Mouse (Mus musculus): ENCODE results near the gene Celf3.

DNA sequence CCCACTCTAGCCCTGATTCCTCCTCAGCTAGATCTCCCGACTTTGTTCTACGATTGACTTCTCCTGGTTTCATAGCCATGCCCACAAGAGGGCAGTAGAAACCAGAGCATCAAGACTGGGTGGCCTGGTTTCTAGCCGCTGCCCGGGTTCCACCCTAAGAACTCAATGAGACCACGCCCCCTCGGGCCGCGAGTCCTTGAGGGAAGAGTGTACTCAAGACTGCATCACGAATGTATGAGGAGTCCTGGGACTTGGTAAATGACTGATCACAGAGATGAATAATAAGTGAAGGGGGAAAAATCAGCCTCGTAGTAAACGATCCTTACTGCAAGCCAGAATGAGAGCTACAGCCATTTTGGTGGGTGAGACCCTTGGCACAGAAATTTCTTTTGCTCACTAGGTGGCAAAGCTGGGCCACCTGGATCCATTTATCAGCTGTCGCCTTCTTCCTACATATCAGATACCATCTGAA lies 21.5 kb upstream of the Celf3 start:
- TF ChIP-seq CTCF (conservative IDR thresholded peaks at IDR 0.05 in 1 of 2, IDR thresholded peaks at IDR 0.05 in 1 of 2; ENCODE audit: low read depth in 2 of 2, low read length in 2 of 2) (peak; percentile 37 to 94), POLR2A (IDR thresholded peaks at IDR 0.05; ENCODE audit: low read depth, low read length) (no peak), NELFE (IDR thresholded peaks at IDR 0.05; ENCODE audit: low read depth, low read length) (no peak; the same call in 1 of the 2 replicates), SIN3A (IDR thresholded peaks at IDR 0.05; ENCODE audit: low read length) (no peak)

Measured in CH12.LX (cell line).